Mouse (Mus musculus) retina, postnatal 1 day (tissue): Measurements from ENCODE around the gene Plcb4.

ENCODE experiments used
- DNase-seq: peaks from one replicate; pipeline ENCODE4 v3.0.0-alpha.2; 2012

Plcb4 gene

GRCm38 (mm10) chr2:135856826-135857225 lies 198.0 kb downstream of the Plcb4 start:
- DNase-seq, result no peak

GRCm38 (mm10) chr2:135861531-135862488 lies 203.0 kb downstream of the Plcb4 start:
- DNase-seq, result no peak

- DNase-seq, result no peak
Observed at GRCm38 (mm10) chr2:135862489-135863390, 203.9 kb downstream of the Plcb4 start.

- no peak for DNase-seq
Observed at GRCm38 (mm10) chr2:135863391-135864076, 204.7 kb downstream of the Plcb4 start.

- DNase-seq, result peak; percentile 12
Observed at GRCm38 (mm10) chr2:135866421-135866820, 207.6 kb downstream of the Plcb4 start.

- no peak for DNase-seq
Observed at GRCm38 (mm10) chr2:135866838-135867237, 208.0 kb downstream of the Plcb4 start.

GRCm38 (mm10) chr2:135869637-135870036 lies 210.8 kb downstream of the Plcb4 start:
- DNase-seq, result no peak

GRCm38 (mm10) chr2:135873146-135873545 lies 214.3 kb downstream of the Plcb4 start:
- DNase-seq, result peak; percentile 26

GRCm38 (mm10) chr2:135873761-135874160 lies 214.9 kb downstream of the Plcb4 start:
- DNase-seq, result no peak

- DNase-seq, result peak; percentile 12
Observed at GRCm38 (mm10) chr2:135875549-135875948, 216.7 kb downstream of the Plcb4 start.

GRCm38 (mm10) chr2:135879356-135879755 lies 220.5 kb downstream of the Plcb4 start:
- no peak for DNase-seq

- peak; percentile 15 for DNase-seq
Observed at GRCm38 (mm10) chr2:135880269-135880760, 221.5 kb downstream of the Plcb4 start.

- DNase-seq, result no peak
Observed at GRCm38 (mm10) chr2:135883359-135883758, 224.5 kb downstream of the Plcb4 start.

GRCm38 (mm10) chr2:135884534-135885180 lies 225.8 kb downstream of the Plcb4 start:
- DNase-seq, result no peak

GRCm38 (mm10) chr2:135885607-135886006 lies 226.8 kb downstream of the Plcb4 start:
- no peak for DNase-seq

GRCm38 (mm10) chr2:135886081-135886679 lies 227.4 kb downstream of the Plcb4 start:
- no peak for DNase-seq

- no peak for DNase-seq
Observed at GRCm38 (mm10) chr2:135887805-135888204, 229.0 kb downstream of the Plcb4 start.

- no peak for DNase-seq
Observed at GRCm38 (mm10) chr2:135888206-135888605, 229.4 kb downstream of the Plcb4 start.

- DNase-seq, result no peak
Observed at GRCm38 (mm10) chr2:135888767-135889166, 230.0 kb downstream of the Plcb4 start.

GRCm38 (mm10) chr2:135890083-135890482 lies 231.3 kb downstream of the Plcb4 start:
- DNase-seq, result no peak

- no peak for DNase-seq
Observed at GRCm38 (mm10) chr2:135891097-135891496, 232.3 kb downstream of the Plcb4 start.

GRCm38 (mm10) chr2:135891686-135892085 lies 232.9 kb downstream of the Plcb4 start:
- DNase-seq, result no peak
